Mouse (Mus musculus) forebrain, embryonic 14.5 days (tissue): ENCODE measurements around the gene Tmem156. TPM values are rescaled to one million over a fixed set of nuclear protein-coding genes. Genes with fewer than 3 reads are reported as not detected.

ENCODE experiments used
- ATAC-seq: fragments of 200-750 bp; cut with Nextera tagmentation; 2 replicates; pipeline ENCODE4 v1.8.0; 2017; ENCODE audit warnings: mild to moderate bottlenecking, moderate library complexity
- DNase-seq: peaks from one replicate; pipeline ENCODE4 v3.0.0-alpha.2; 2015; ENCODE audit warnings: low spot score
- H3K27ac ChIP-seq: fragments of 300-500 bp; sonication (generic); 2 replicates; pipeline ENCODE4 v1.5.1; 2014; ENCODE audit warnings: low read depth, mild to moderate bottlenecking, control low read depth, low read length, moderate library complexity
- H3K27me3 ChIP-seq: fragments of 300-500 bp; sonication (generic); replicated peaks from 2 replicates; pipeline ENCODE4 v1.6.1; 2014; ENCODE audit warnings: low read length, control low read depth, mixed read lengths; ENCODE audit not compliant: control insufficient read depth, insufficient read depth
- H3K36me3 ChIP-seq: fragments of 300-500 bp; sonication (generic); 2 replicates; pipeline ENCODE4 v1.6.1; 2014; ENCODE audit warnings: low read length, control low read depth; ENCODE audit not compliant: control insufficient read depth, insufficient read depth
- H3K4me1 ChIP-seq: fragments of 300-500 bp; sonication (generic); 2 replicates; pipeline ENCODE4 v1.6.1; 2014; ENCODE audit warnings: antibody characterized with exemption, low read length, control low read depth; ENCODE audit not compliant: control insufficient read depth, insufficient read depth
- H3K4me2 ChIP-seq: fragments of 300-500 bp; sonication (generic); 2 replicates; pipeline ENCODE4 v1.6.1; 2014; ENCODE audit warnings: mild to moderate bottlenecking, control low read depth, low read length
- H3K4me3 ChIP-seq: fragments of 300-500 bp; sonication (generic); 2 replicates; pipeline ENCODE4 v1.5.1; 2014; ENCODE audit warnings: low read depth, low read length, control low read depth
- H3K9ac ChIP-seq: fragments of 300-500 bp; sonication (generic); 2 replicates; pipeline ENCODE4 v1.6.1; 2014; ENCODE audit warnings: mild to moderate bottlenecking, low read length, control low read depth, moderate library complexity
- H3K9me3 ChIP-seq: fragments of 300-500 bp; sonication (generic); replicated peaks from 2 replicates; pipeline ENCODE4 v1.6.1; 2016; ENCODE audit warnings: low read length, control low read depth, mixed read lengths; ENCODE audit not compliant: control insufficient read depth
- WGBS: fragments of 180-500 bp; shearing (Covaris S2); extraction: QIAGEN DNeasy Blood & Tissue Kit; methylation state at CpG from one replicate; pipeline ENCODE4 v1.1.7; 2014; 5-methylcytosine and 5-hydroxymethylcytosine counted together
- polyA plus RNA-seq: library from polyadenylated mRNA; unstranded; fragments of >200 nt; fragmentation: Nextera tagmentation; extraction: Ambion mirVana; gene quantifications from 2 replicates; pipeline ENCODE4 v1.2.1, GENCODE M21; 2014

The Tmem156 gene
- polyA plus RNA-seq, 1 experiment from 2014 or later, result 0.10 TPM

- no peaks in the 10 kb centered on the region for H3K9me3 ChIP-seq
Measured at GRCm38 (mm10) chr5:65049880-65050279, 42.1 kb downstream of the Tmem156 start.

DNA sequence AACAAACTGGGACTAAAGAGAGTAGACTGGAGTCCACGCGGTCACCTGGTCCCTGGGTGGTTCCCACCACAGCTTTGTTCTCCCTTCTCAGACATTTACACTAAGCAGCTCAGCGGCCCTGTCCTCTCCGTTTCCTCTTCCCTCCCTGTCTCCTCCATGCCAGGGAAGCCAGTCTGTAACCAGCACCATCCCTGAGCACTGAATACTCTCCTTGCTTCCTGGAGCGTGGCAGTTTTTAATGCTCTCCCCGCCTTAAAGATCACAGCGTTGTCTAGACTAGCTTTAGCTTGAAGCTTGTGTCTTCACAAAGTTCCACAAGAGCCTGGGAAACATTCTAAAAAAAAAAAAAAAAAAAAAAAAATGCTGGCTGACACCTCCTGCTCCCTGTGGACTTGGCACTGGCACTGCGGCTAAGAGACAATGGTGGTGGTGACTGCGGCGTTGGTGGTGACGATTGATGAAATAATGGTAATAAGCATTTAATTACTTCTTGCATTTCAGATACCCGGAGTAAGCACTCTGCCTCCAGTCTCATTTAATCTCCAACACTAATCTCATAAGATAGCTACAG, 44.6 kb downstream of the Tmem156 start:
- DNase-seq, result no peak
- peak; percentile 7; the same call in 1 of the 2 replicates for ATAC-seq
- WGBS, result 40% methylated on average over 12 of the region's 12 CpGs
- Histone ChIP-seq H3K9me3 (no peaks in the 10 kb centered on the region), H3K4me2 (no peak overlapping the region), H3K4me1 (peaks cover 16% of the 10 kb centered on the region), H3K27ac (peak overlapping the region; percentile 67), H3K36me3 (no peaks in the 10 kb centered on the region), H3K4me3 (no peak overlapping the region), H3K9ac (no peak overlapping the region), H3K27me3 (no peaks in the 10 kb centered on the region)

More at GRCm38 (mm10) chr5:65049880-65050279, 42.1 kb downstream of the Tmem156 start:
- DNase-seq (no peak), ATAC-seq (no peak)
- no peaks in the 10 kb centered on the region for H3K27me3 ChIP-seq
- H3K4me3 ChIP-seq, result no peak overlapping the region
- no peaks in the 10 kb centered on the region for H3K36me3 ChIP-seq
- H3K27ac ChIP-seq, result no peak overlapping the region
- no peak overlapping the region for H3K4me2 ChIP-seq
- no peak overlapping the region for H3K9ac ChIP-seq
- peaks cover 16% of the 10 kb centered on the region for H3K4me1 ChIP-seq
- WGBS, result 61% methylated on average over 5 of the region's 5 CpGs

GRCm38 (mm10) chr5:65046442-65047284, 45.3 kb downstream of the Tmem156 start:
- H3K27me3 ChIP-seq, result no peaks in the 10 kb centered on the region
- ATAC-seq, result peak; percentile 60; the same call in 1 of the 2 replicates
- DNase-seq, result peak; percentile 53
- no peaks in the 10 kb centered on the region for H3K9me3 ChIP-seq
- WGBS, result 55% methylated on average over 12 of the region's 12 CpGs
- no peak overlapping the region for H3K9ac ChIP-seq
- peak overlapping the region; percentile 67 for H3K27ac ChIP-seq
- no peak overlapping the region for H3K4me2 ChIP-seq
- H3K4me1 ChIP-seq, result peaks cover 16% of the 10 kb centered on the region
- H3K36me3 ChIP-seq, result no peaks in the 10 kb centered on the region
- no peak overlapping the region for H3K4me3 ChIP-seq

DNA sequence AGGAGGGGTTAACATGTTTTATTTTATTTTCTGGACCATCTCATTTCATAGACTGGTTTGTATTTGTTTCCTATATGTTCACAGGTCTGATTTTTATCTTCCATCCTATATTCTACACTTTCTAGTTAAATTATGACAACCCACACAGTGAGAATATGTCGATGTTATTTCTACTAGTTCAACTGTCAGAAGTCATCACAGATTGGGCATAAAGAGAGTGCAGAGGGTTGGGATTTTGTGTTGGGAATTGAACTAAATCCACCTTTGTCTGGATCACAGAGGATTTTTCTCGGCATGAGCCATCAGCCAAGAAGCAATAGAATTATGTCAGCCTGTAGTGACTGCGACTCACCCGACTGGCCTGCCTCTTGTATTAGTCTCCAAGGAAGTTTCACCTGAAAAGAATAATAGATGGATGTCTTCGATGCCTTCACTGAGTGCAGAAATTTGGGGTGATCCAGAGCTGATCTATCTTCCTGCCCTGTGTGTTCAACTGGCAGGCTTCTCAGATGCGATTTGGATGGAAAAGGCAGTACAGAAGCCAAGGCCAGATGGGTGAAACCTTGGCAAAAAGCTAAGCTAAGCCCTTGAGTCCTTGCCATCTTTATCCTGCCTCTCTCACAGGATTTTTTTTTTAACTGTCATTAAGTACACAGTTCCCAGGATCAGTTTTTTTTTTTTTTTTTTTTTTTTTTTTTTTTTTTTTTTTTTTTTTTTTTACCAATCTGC, 46.1 kb downstream of the Tmem156 start:
- DNase-seq (peak; percentile 85), ATAC-seq (peak; percentile 71)
- no peak overlapping the region; the same call in 1 of the 2 replicates for H3K9ac ChIP-seq
- 52% methylated on average over 6 of the region's 6 CpGs for WGBS
- H3K27ac ChIP-seq, result peak overlapping the region; percentile 75; the same call in 1 of the 2 replicates
- H3K4me2 ChIP-seq, result no peak overlapping the region
- no peaks in the 10 kb centered on the region for H3K9me3 ChIP-seq
- H3K4me1 ChIP-seq, result peaks cover 16% of the 10 kb centered on the region
- H3K36me3 ChIP-seq, result no peaks in the 10 kb centered on the region
- H3K4me3 ChIP-seq, result no peak overlapping the region
- H3K27me3 ChIP-seq, result no peaks in the 10 kb centered on the region

DNA sequence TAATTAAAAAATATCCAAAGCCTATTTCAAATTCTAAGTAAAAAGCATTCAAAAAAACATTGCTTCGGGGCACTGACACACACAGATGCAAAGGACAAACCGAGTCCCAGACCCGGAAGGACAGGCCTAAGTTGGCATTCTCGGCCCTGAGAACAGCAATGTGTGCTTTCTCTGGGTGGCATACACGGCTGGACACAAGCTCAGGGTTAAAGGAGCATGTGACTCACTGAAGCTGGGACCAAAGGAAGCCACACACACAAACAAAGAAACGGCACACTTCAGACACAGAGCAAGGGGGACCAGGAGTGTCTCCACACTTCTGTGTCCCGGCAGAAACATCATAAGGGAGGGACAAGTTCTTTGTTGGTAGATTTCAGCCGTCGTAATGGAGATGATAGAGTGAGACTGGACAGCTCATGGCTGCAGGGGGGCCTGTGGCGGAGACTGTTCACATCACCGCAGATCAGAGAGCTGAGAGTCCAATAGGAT, 48.5 kb downstream of the Tmem156 start:
- H3K27me3 ChIP-seq, result no peaks in the 10 kb centered on the region

DNA sequence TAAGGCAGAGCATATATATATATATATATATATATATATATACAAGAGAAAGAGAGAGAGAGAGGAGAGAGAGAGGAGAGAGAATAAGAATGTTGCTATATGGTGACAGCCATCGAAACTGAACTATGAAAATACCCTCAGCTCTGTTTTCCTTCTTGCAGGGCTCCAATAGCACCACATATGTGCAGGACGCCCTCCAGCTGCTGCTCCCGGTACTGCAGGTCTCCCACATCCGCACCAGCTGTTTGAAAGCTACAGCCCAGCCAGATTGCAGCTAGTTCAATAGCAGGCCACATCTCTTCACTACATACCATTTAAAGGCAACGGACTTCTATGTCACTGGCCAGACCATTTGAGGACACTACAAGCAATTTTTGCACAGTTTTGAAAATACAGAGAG, 51.5 kb downstream of the Tmem156 start:
- 78% methylated on average over 5 of the region's 5 CpGs for WGBS
- ATAC-seq (no peak), DNase-seq (no peak)
- Histone ChIP-seq H3K27ac (no peak overlapping the region), H3K4me1 (peaks cover 13% of the 10 kb centered on the region; the same call in 1 of the 2 replicates), H3K36me3 (no peaks in the 10 kb centered on the region), H3K27me3 (no peaks in the 10 kb centered on the region), H3K4me3 (no peak overlapping the region), H3K4me2 (no peak overlapping the region), H3K9ac (no peak overlapping the region), H3K9me3 (no peaks in the 10 kb centered on the region)

More for the DNA sequence above, 48.5 kb downstream of the Tmem156 start:
- Histone ChIP-seq H3K9ac (no peak overlapping the region), H3K9me3 (no peaks in the 10 kb centered on the region), H3K36me3 (no peaks in the 10 kb centered on the region), H3K4me3 (no peak overlapping the region), H3K27ac (no peak overlapping the region), H3K4me2 (no peak overlapping the region), H3K4me1 (peaks cover 21% of the 10 kb centered on the region)
- ATAC-seq, result no peak
- DNase-seq, result no peak
- WGBS, result 65% methylated on average over 11 of the region's 11 CpGs

DNA sequence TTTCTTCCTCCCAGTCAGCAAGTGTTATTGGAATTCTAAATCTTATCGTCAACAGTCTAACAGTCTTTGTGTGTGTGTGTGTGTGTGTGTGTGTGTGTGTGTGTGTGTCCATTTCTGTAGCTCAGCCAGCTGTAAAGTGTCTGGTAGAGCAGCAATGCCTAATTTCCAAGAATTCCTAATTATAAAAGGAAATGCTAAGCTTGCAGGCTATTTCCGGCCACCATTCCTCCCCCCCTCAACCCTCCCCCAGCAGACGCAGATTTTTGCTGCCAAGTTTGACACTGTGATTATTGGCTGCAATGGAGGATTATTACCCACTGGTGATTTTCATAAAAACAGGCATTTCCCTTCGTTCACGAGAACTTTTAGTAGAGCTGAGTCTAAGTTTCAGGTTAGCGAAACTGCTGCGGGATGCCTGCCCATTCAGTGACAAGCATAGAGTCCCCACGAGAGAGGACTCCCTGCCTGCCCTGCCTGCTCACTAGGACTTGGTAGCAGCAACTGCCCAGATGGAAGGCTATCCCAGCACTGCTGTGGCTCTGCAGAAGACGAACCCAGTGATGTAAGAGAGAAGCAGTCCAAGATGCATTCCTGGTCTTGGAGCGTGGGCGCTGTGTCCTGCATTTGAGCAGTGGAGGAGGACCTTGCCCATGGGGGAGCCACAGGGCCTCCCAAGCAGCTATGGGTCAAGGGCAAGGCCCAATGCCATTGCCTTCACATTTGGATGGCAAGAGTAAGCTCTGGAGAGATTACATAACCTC, 52.9 kb downstream of the Tmem156 start:
- WGBS, result 60% methylated on average over 11 of the region's 11 CpGs
- peak; percentile 34 for DNase-seq
- no peak overlapping the region for H3K9ac ChIP-seq
- H3K27me3 ChIP-seq, result no peaks in the 10 kb centered on the region
- H3K4me3 ChIP-seq, result no peak overlapping the region
- H3K9me3 ChIP-seq, result no peaks in the 10 kb centered on the region
- H3K4me2 ChIP-seq, result no peak overlapping the region
- no peaks in the 10 kb centered on the region for H3K36me3 ChIP-seq
- H3K4me1 ChIP-seq, result peaks cover 13% of the 10 kb centered on the region; the same call in 1 of the 2 replicates
- H3K27ac ChIP-seq, result no peak overlapping the region
- 0 out of 2 replicates have a peak, but pooled peaks have one; percentile 18 for ATAC-seq

- 82% methylated on average over 9 of the region's 9 CpGs for WGBS
- Histone ChIP-seq H3K27ac (no peak overlapping the region), H3K9me3 (no peaks in the 10 kb centered on the region), H3K4me2 (no peak overlapping the region), H3K4me3 (no peak overlapping the region), H3K9ac (no peak overlapping the region), H3K36me3 (no peaks in the 10 kb centered on the region), H3K4me1 (peaks cover 13% of the 10 kb centered on the region; the same call in 1 of the 2 replicates), H3K27me3 (no peaks in the 10 kb centered on the region)
- ATAC-seq (no peak), DNase-seq (no peak)
Measured at GRCm38 (mm10) chr5:65038305-65038704, 53.6 kb downstream of the Tmem156 start.
